Comparison of ENCODE assay signal across 14 mouse cellular contexts in genomic region chr13:101742596-101742995, GRCm38 (mm10). TPM values are rescaled to one million over a fixed set of nuclear protein-coding genes. Genes with fewer than 3 reads are reported as not detected.
DNase-seq lines count a peak whose midpoint lies in the region; ATAC-seq and TF ChIP-seq lines count a peak whose summit lies in the region.
"Had no signal": no experiment of that assay in that cellular context is flagged by ENCODE, and none has a peak within 500 bp of the region (broad histone marks: within the 10 kb centered on the region; RNA-seq: fewer than 3 reads in every experiment).

No protein-coding gene starts in this region.

- H3K27ac ChIP-seq in kidney, embryonic 16.5 days (ENCODE audit: low read length) = peak overlapping the region; percentile 53; the same call in 1 of the 2 replicates
- peak overlapping the region; percentile 30; the same call in 1 of the 2 replicates for H3K27ac ChIP-seq in bone marrow, adult 2 months (ENCODE audit: control insufficient read depth, insufficient read depth, low read depth, low read length, poor library complexity)
- H3K27ac ChIP-seq: layer of hippocampus, adult 2 months; neural tube, embryonic 15.5 days had no signal

- no peak for ATAC-seq in kidney, embryonic 16.5 days (ENCODE audit: low FRiP score, low TSS enrichment)
- ATAC-seq in granulocyte monocyte progenitor cell, adult 5-6 weeks (replicated peaks; ENCODE audit: poor library complexity, severe bottlenecking) = peak; percentile 62
- ATAC-seq: activated CD4-positive, CD25-positive, alpha-beta regulatory T cell, adult 4 months had no signal

- no peak overlapping the region for H3K4me2 ChIP-seq in kidney, embryonic 16.5 days (replicated peaks; ENCODE audit: low read depth, low read length)
- H3K4me2 ChIP-seq: neural tube, embryonic 15.5 days had no signal

- H3K27me3 ChIP-seq in kidney, embryonic 16.5 days (ENCODE audit: insufficient read depth, low read length) = no peaks in the 10 kb centered on the region
- no peaks in the 10 kb centered on the region for H3K27me3 ChIP-seq in megakaryocyte, embryonic 14.5 days (replicated peaks)
- H3K27me3 ChIP-seq: neural tube, embryonic 15.5 days had no signal

- intact Hi-C loops in left cerebral cortex, postnatal 14 days (cut with DNase I) = no loop called here

- no peak for DNase-seq in kidney, postnatal 10 days
- no peak for DNase-seq in adrenal gland, adult (ENCODE audit: inconsistent age in 2 of 2, low spot score in 1 of 2)
- DNase-seq in left cerebral cortex, postnatal 14 days (ENCODE audit: low spot score in 2 of 2) = no peak
- DNase-seq in embryo, embryonic 10.5 days (ENCODE audit: low spot score) = no peak
- DNase-seq: gastrocnemius, postnatal 10 days; midbrain, embryonic 14.5 days; right cerebral cortex, postnatal 4 days had no signal

- no peaks in the 10 kb centered on the region for H3K9me3 ChIP-seq in kidney, embryonic 16.5 days (ENCODE audit: low read length)
- H3K9me3 ChIP-seq in megakaryocyte, embryonic 14.5 days = no peaks in the 10 kb centered on the region
- H3K9me3 ChIP-seq: neural tube, embryonic 15.5 days had no signal

- H3K4me3 ChIP-seq in kidney, embryonic 16.5 days (ENCODE audit: low read length) = no peak overlapping the region
- H3K4me3 ChIP-seq in bone marrow, adult 2 months (replicated peaks; ENCODE audit: control insufficient read depth, low read depth, low read length) = no peak overlapping the region
- H3K4me3 ChIP-seq in megakaryocyte, embryonic 14.5 days (replicated peaks) = peak overlapping the region; percentile 64
- H3K4me3 ChIP-seq: layer of hippocampus, adult 2 months; neural tube, embryonic 15.5 days had no signal

- no peak for TF ChIP-seq CTCF in bone marrow, adult 2 months (IDR thresholded peaks at IDR 0.05; ENCODE audit: control insufficient read depth, insufficient read depth, low read length)

- no peaks in the 10 kb centered on the region for H3K36me3 ChIP-seq in kidney, embryonic 16.5 days (ENCODE audit: insufficient read depth, low read length)
- H3K36me3 ChIP-seq in megakaryocyte, embryonic 14.5 days (replicated peaks; ENCODE audit: low read length) = peaks cover 50% of the 10 kb centered on the region
- H3K36me3 ChIP-seq: neural tube, embryonic 15.5 days had no signal

- no peak overlapping the region for H3K9ac ChIP-seq in kidney, embryonic 16.5 days (replicated peaks; ENCODE audit: low read length)
- H3K9ac ChIP-seq: neural tube, embryonic 15.5 days had no signal

- peaks cover 34% of the 10 kb centered on the region for H3K4me1 ChIP-seq in kidney, embryonic 16.5 days (ENCODE audit: insufficient read depth, low read length)
- H3K4me1 ChIP-seq in bone marrow, adult 2 months (ENCODE audit: control insufficient read depth, insufficient read depth, low read length) = peaks cover 6% of the 10 kb centered on the region
- H3K4me1 ChIP-seq in megakaryocyte, embryonic 14.5 days = peaks cover 86% of the 10 kb centered on the region

- no peak for TF ChIP-seq POLR2A in bone marrow, adult 2 months (IDR thresholded peaks at IDR 0.05; ENCODE audit: borderline replicate concordance, control insufficient read depth, low read depth, low read length)

- WGBS in kidney, embryonic 16.5 days = 48% methylated on average over 6 of the region's 6 CpGs
- 5% methylated on average over 6 of the region's 6 CpGs for WGBS in bone marrow, adult 2 months

RNA-seq across cellular contexts. Expression of gene Pik3r1, which starts 25.4 kb away (rescaled TPM):
- polyA plus RNA-seq in kidney, embryonic 16.5 days (2015; fragmentation: Nextera tagmentation; extraction: Ambion mirVana) = 38.0 and 42.3 TPM in 2 replicates
- polyA plus RNA-seq in bone marrow, adult 2 months (2011; ENCODE audit: insufficient read depth, insufficient read length, low replicate concordance, missing spikeins) = 34.7 and 41.1 TPM in 2 replicates
- 62.1 and 70.9 TPM in 2 replicates for total RNA-seq in granulocyte monocyte progenitor cell, adult 5-6 weeks (2014; fragmentation: Nextera tagmentation)
- 84.2 and 102 TPM in 2 replicates for total RNA-seq in granulocyte monocyte progenitor cell, adult 5-6 weeks (2017)
- 3.9 and 4.2 TPM in 2 replicates for polyA plus RNA-seq in megakaryocyte, embryonic 14.5 days (2012; ENCODE audit: insufficient read depth, low replicate concordance)
- total RNA-seq in left cerebral cortex, postnatal 14 days (2021) = 100 to 1,000 TPM; 145 to 173 TPM
